Mouse (Mus musculus) 3T3-L1 (cell line): ENCODE results near the gene Psen1.

Experiments used
- DNase-seq: peaks from one replicate; pipeline ENCODE4 v3.0.0-alpha.2; 2015; ENCODE audit warnings: low read depth, low spot score

The Psen1 gene

GRCm38 (mm10) chr12:83723037-83723436, 35.1 kb downstream of the Psen1 start:
- no peak for DNase-seq

GRCm38 (mm10) chr12:83726510-83727308, 38.8 kb downstream of the Psen1 start:
- no peak for DNase-seq

GRCm38 (mm10) chr12:83732225-83732624, 44.3 kb downstream of the Psen1 start:
- DNase-seq, result no peak

- no peak for DNase-seq
Measured at GRCm38 (mm10) chr12:83734047-83734446, 46.1 kb downstream of the Psen1 start.

- no peak for DNase-seq
Measured at GRCm38 (mm10) chr12:83736236-83736635, 48.3 kb downstream of the Psen1 start.

GRCm38 (mm10) chr12:83738651-83739050, 50.7 kb downstream of the Psen1 start:
- no peak for DNase-seq

- no peak for DNase-seq
Measured at GRCm38 (mm10) chr12:83741722-83742121, 53.8 kb downstream of the Psen1 start.

- DNase-seq, result no peak
Measured at GRCm38 (mm10) chr12:83742834-83743233, 54.9 kb downstream of the Psen1 start.

- no peak for DNase-seq
Measured at GRCm38 (mm10) chr12:83743712-83744111, 55.8 kb downstream of the Psen1 start.

- no peak for DNase-seq
Measured at GRCm38 (mm10) chr12:83749186-83749585, 61.2 kb downstream of the Psen1 start.

GRCm38 (mm10) chr12:83752495-83752894, 64.5 kb downstream of the Psen1 start:
- peak; percentile 30 for DNase-seq

GRCm38 (mm10) chr12:83758735-83759134, 70.8 kb downstream of the Psen1 start:
- DNase-seq, result no peak

- DNase-seq, result no peak
Measured at GRCm38 (mm10) chr12:83760201-83760600, 72.2 kb downstream of the Psen1 start.

- no peak for DNase-seq
Measured at GRCm38 (mm10) chr12:83762706-83763105, 74.8 kb downstream of the Psen1 start.

GRCm38 (mm10) chr12:83763311-83764043, 75.5 kb downstream of the Psen1 start, which contains the start of gene Papln:
Gene Papln, plus strand, starts transcription at chr12:83763634.
- no peak for DNase-seq

GRCm38 (mm10) chr12:83764044-83764365, 76.1 kb downstream of the Psen1 start:
- no peak for DNase-seq

GRCm38 (mm10) chr12:83764519-83764918, 76.6 kb downstream of the Psen1 start:
- no peak for DNase-seq

- DNase-seq, result no peak
Measured at GRCm38 (mm10) chr12:83765965-83766603, 78.1 kb downstream of the Psen1 start.

GRCm38 (mm10) chr12:83767833-83768232, 79.9 kb downstream of the Psen1 start:
- DNase-seq, result no peak

GRCm38 (mm10) chr12:83768235-83768899, 80.4 kb downstream of the Psen1 start:
- DNase-seq, result no peak

- peak; percentile 80 for DNase-seq
Measured at GRCm38 (mm10) chr12:83770418-83771256, 82.7 kb downstream of the Psen1 start.
